Mouse (Mus musculus): Measurements from ENCODE around the gene Gm3371.
"Not testable (repeated sequence)": the region's sequence is repeated elsewhere in the genome, so short reads cannot be mapped to it uniquely, and the experiment has no call there.

Gene Gm3371

GRCm38 (mm10) chr14:44410588-44410987 is at the start of gene Gm3371:
Gm3371 (minus strand) TSS chr14:44410688.
- not testable (repeated sequence) for DNase-seq (ENCODE audit: low spot score in 2 of 2)

GRCm38 (mm10) chr14:44433335-44433734 is 22.8 kb upstream of the Gm3371 start, which contains the start of gene Gm8232:
Gm8232 (plus strand) TSS chr14:44433635.
- not testable (repeated sequence) for DNase-seq (ENCODE audit: low spot score in 2 of 2)

- not testable (repeated sequence) for DNase-seq (ENCODE audit: low spot score in 2 of 2)
These were observed 26.3 kb downstream of the Gm3371 start for GRCm38 (mm10) chr14:44384233-44384632.

GRCm38 (mm10) chr14:44365057-44365456 is 45.4 kb downstream of the Gm3371 start, which contains the start of gene Gm8229:
Gm8229 (plus strand) TSS chr14:44365357.
- not testable (repeated sequence) for DNase-seq (ENCODE audit: low spot score in 2 of 2)

- not testable (repeated sequence) for DNase-seq (ENCODE audit: low spot score in 2 of 2)
These were observed 48.2 kb downstream of the Gm3371 start for GRCm38 (mm10) chr14:44362301-44362700.

GRCm38 (mm10) chr14:44361416-44361815 is 49.1 kb downstream of the Gm3371 start:
- not testable (repeated sequence) for DNase-seq (ENCODE audit: low spot score in 2 of 2)
